Comparison of ENCODE assay signal across 8 mouse cellular contexts in genomic region chr10:117045175-117046056, GRCm38 (mm10). TPM values are rescaled to one million over a fixed set of nuclear protein-coding genes. Genes with fewer than 3 reads are reported as not detected.
DNase-seq lines count a peak whose midpoint lies in the region; ATAC-seq and TF ChIP-seq lines count a peak whose summit lies in the region.

Gene Lrrc10, plus strand, starts transcription at chr10:117045341.

- H3K27ac ChIP-seq in lung, postnatal 0 days (ENCODE audit: low read length): no peak within 1 kb of the TSS
- H3K27ac ChIP-seq in embryonic facial prominence, embryonic 14.5 days (replicated peaks; ENCODE audit: low read depth, low read length): no peak within 1 kb of the TSS
- H3K27ac ChIP-seq in hindbrain, embryonic 10.5 days: peak within 1 kb of the TSS; percentile 13; the same call in 1 of the 2 replicates
- no peak within 1 kb of the TSS for H3K27ac ChIP-seq in liver, embryonic 13.5 days

- H3K27me3 ChIP-seq in lung, postnatal 0 days (replicated peaks; ENCODE audit: insufficient read depth, low read length): 0 out of 2 replicates have a peak, but pooled peaks cover 3% of the 10 kb centered on the region
- H3K27me3 ChIP-seq in embryonic facial prominence, embryonic 14.5 days (replicated peaks; ENCODE audit: control insufficient read depth, insufficient read depth, low read length): no peaks in the 10 kb centered on the region
- peaks cover 3% of the 10 kb centered on the region; the same call in 1 of the 2 replicates for H3K27me3 ChIP-seq in hindbrain, embryonic 10.5 days (ENCODE audit: insufficient read depth, poor library complexity, severe bottlenecking)
- H3K27me3 ChIP-seq in liver, embryonic 13.5 days: peaks cover 15% of the 10 kb centered on the region

- no peak for TF ChIP-seq CTCF in lung, postnatal 0 days (IDR thresholded peaks at IDR 0.05)
- no peak for TF ChIP-seq CTCF in lung, adult 2 months (IDR thresholded peaks at IDR 0.05; ENCODE audit: insufficient read depth, low read length)

- 32% methylated on average over 40 of the region's 40 CpGs for whole genome bisulfite sequencing in lung, postnatal 0 days
- 40% methylated on average over 40 of the region's 40 CpGs for WGBS in lung, adult 2 months
- WGBS in embryonic facial prominence, embryonic 14.5 days: 42% methylated on average over 40 of the region's 40 CpGs
- 47% methylated on average over 40 of the region's 40 CpGs for WGBS in hindbrain, embryonic 10.5 days
- 45% methylated on average over 40 of the region's 40 CpGs for WGBS in liver, embryonic 13.5 days (ENCODE audit: insufficient replicate concordance)

- no peaks in the 10 kb centered on the region for H3K9me3 ChIP-seq in lung, postnatal 0 days (ENCODE audit: low read length)
- H3K9me3 ChIP-seq in embryonic facial prominence, embryonic 14.5 days (ENCODE audit: control insufficient read depth, low read length): no peaks in the 10 kb centered on the region
- no peaks in the 10 kb centered on the region for H3K9me3 ChIP-seq in hindbrain, embryonic 10.5 days
- H3K9me3 ChIP-seq in liver, embryonic 13.5 days (replicated peaks): no peaks in the 10 kb centered on the region

- DNase-seq in lung, postnatal 0 days (ENCODE audit: low spot score): no peak
- DNase-seq in lung, adult 2 months: no peak
- no peak for DNase-seq in embryonic facial prominence, embryonic 14.5 days (ENCODE audit: low spot score)
- DNase-seq in hindbrain, embryonic 10.5 days (ENCODE audit: low spot score): peak; percentile 33
- no peak for DNase-seq in liver, embryonic 13.5 days
- no peak for DNase-seq in gastrocnemius, postnatal 25 days
- no peak for DNase-seq in ovary, postnatal 14 days (ENCODE audit: low spot score)
- no peak for DNase-seq in kidney, adult 9 months

- no peak for TF ChIP-seq POLR2A in lung, adult 2 months (IDR thresholded peaks at IDR 0.05; ENCODE audit: borderline replicate concordance, extremely low read depth, low read depth, low read length)

- no peak within 1 kb of the TSS; the same call in 1 of the 2 replicates for H3K4me3 ChIP-seq in lung, postnatal 0 days (ENCODE audit: low read depth, low read length)
- no peak within 1 kb of the TSS for H3K4me3 ChIP-seq in lung, adult 2 months (replicated peaks; ENCODE audit: extremely low read depth, low read depth, low read length)
- H3K4me3 ChIP-seq in embryonic facial prominence, embryonic 14.5 days (ENCODE audit: low read depth, low read length): 0 out of 2 replicates have a peak within 1 kb of the TSS, but pooled peaks have one; percentile 14
- peak within 1 kb of the TSS; percentile 27 for H3K4me3 ChIP-seq in hindbrain, embryonic 10.5 days
- no peak within 1 kb of the TSS for H3K4me3 ChIP-seq in liver, embryonic 13.5 days (replicated peaks)

- H3K4me1 ChIP-seq in lung, postnatal 0 days (ENCODE audit: insufficient read depth, low read depth, low read length): no peaks in the 10 kb centered on the region; the same call in 1 of the 2 replicates
- H3K4me1 ChIP-seq in lung, adult 2 months (ENCODE audit: control insufficient read depth, insufficient read depth, low read length): peaks cover 3% of the 10 kb centered on the region; the same call in 1 of the 2 replicates
- H3K4me1 ChIP-seq in embryonic facial prominence, embryonic 14.5 days (ENCODE audit: control insufficient read depth, insufficient read depth, low read length): peaks cover 7% of the 10 kb centered on the region; the same call in 1 of the 2 replicates
- peaks cover 22% of the 10 kb centered on the region for H3K4me1 ChIP-seq in hindbrain, embryonic 10.5 days (replicated peaks)
- peaks cover 16% of the 10 kb centered on the region for H3K4me1 ChIP-seq in liver, embryonic 13.5 days (replicated peaks)

- TF ChIP-seq EP300 in lung, postnatal 0 days (IDR thresholded peaks at IDR 0.05): no peak

- H3K9ac ChIP-seq in lung, postnatal 0 days (replicated peaks; ENCODE audit: low read depth): no peak within 1 kb of the TSS
- H3K9ac ChIP-seq in embryonic facial prominence, embryonic 14.5 days (ENCODE audit: low read depth, low read length): peak within 1 kb of the TSS; percentile 52
- no peak within 1 kb of the TSS for H3K9ac ChIP-seq in liver, embryonic 13.5 days

- H3K4me2 ChIP-seq in lung, postnatal 0 days (replicated peaks; ENCODE audit: low read depth, low read length): peak within 1 kb of the TSS; percentile 34; the same call in 1 of the 2 replicates
- H3K4me2 ChIP-seq in embryonic facial prominence, embryonic 14.5 days (ENCODE audit: low read depth, low read length): peak within 1 kb of the TSS; percentile 42
- peak within 1 kb of the TSS; percentile 36 for H3K4me2 ChIP-seq in liver, embryonic 13.5 days

- H3K36me3 ChIP-seq in lung, postnatal 0 days (ENCODE audit: insufficient read depth, low read length): no peaks in the 10 kb centered on the region
- H3K36me3 ChIP-seq in embryonic facial prominence, embryonic 14.5 days (ENCODE audit: control insufficient read depth, insufficient read depth, low read length): peaks cover 13% of the 10 kb centered on the region; the same call in 1 of the 2 replicates
- H3K36me3 ChIP-seq in hindbrain, embryonic 10.5 days: peaks cover 22% of the 10 kb centered on the region
- H3K36me3 ChIP-seq in liver, embryonic 13.5 days: peaks cover 22% of the 10 kb centered on the region

- no peak for ATAC-seq in lung, postnatal 0 days
- 0 out of 2 replicates have a peak, but pooled peaks have one; percentile 41 for ATAC-seq in embryonic facial prominence, embryonic 14.5 days (ENCODE audit: low read depth)
- no peak for ATAC-seq in liver, embryonic 13.5 days (ENCODE audit: low read depth)

RNA-seq across cellular contexts. Expression of gene Lrrc10, which starts in this region (rescaled TPM):
- polyA plus RNA-seq in lung, postnatal 0 days (2015; fragmentation: Nextera tagmentation; extraction: Ambion mirVana): 0.45 and 0.58 TPM in 2 replicates
- polyA plus RNA-seq in lung, adult 2 months (2012; rRNA removed): 1.1 and 2.4 TPM in 2 replicates
- polyA plus RNA-seq in embryonic facial prominence, embryonic 14.5 days (2014; fragmentation: Nextera tagmentation; extraction: Ambion mirVana): not detected in 2 replicates
- polyA plus RNA-seq in hindbrain, embryonic 10.5 days (2016; fragmentation: Nextera tagmentation; extraction: Ambion mirVana): not detected in 2 replicates
- 0.10 TPM in 1 of 2 replicates, not detected in the other for polyA plus RNA-seq in liver, embryonic 13.5 days (2015; fragmentation: Nextera tagmentation; extraction: Ambion mirVana)
- total RNA-seq in gastrocnemius, postnatal 25 days (2021): not detected

Comparison
In these comparisons a context has a peak if more than half of its experiments do, and no peak if none do; other contexts are left out.
1. Peak in ATAC-seq, H3K4me3 ChIP-seq, H3K9ac ChIP-seq and H3K4me2 ChIP-seq in embryonic facial prominence, embryonic 14.5 days; RNA of the gene not detected or under 1 TPM.
2. Peak in DNase-seq, H3K4me3 ChIP-seq and H3K27ac ChIP-seq in hindbrain, embryonic 10.5 days; RNA of the gene not detected or under 1 TPM.